Mouse (Mus musculus) midbrain, postnatal 0 days (tissue): Measurements from ENCODE around the gene Asf1b. TPM values are rescaled to one million over a fixed set of nuclear protein-coding genes. Genes with fewer than 3 reads are reported as not detected.
"Not testable (repeated sequence)": the region's sequence is repeated elsewhere in the genome, so short reads cannot be mapped to it uniquely, and the experiment has no call there.

Experiments used
- ATAC-seq: fragments of 200-750 bp; cut with Nextera tagmentation; 2 replicates; pipeline ENCODE4 v1.8.0; 2017; ENCODE audit warnings: moderate number of reproducible peaks, mild to moderate bottlenecking, moderate TSS enrichment, moderate library complexity; ENCODE audit not compliant: low FRiP score
- DNase-seq: peaks from one replicate; pipeline ENCODE4 v3.0.0-alpha.2; 2015; ENCODE audit warnings: low spot score
- H3K27ac ChIP-seq: fragments of 300-500 bp; sonication (generic); 2 replicates; pipeline ENCODE4 v1.5.1; 2014; ENCODE audit warnings: low read depth, mild to moderate bottlenecking, low read length, mixed read lengths
- H3K27me3 ChIP-seq: fragments of 300-500 bp; sonication (generic); 2 replicates; pipeline ENCODE4 v1.6.1; 2014; ENCODE audit warnings: low read length, control low read depth, mixed read lengths; ENCODE audit not compliant: insufficient read depth
- H3K36me3 ChIP-seq: fragments of 300-500 bp; sonication (generic); 2 replicates; pipeline ENCODE4 v1.6.1; 2014; ENCODE audit warnings: low read length, control low read depth, mixed read lengths; ENCODE audit not compliant: insufficient read depth
- H3K4me1 ChIP-seq: fragments of 300-500 bp; sonication (generic); 2 replicates; pipeline ENCODE4 v1.6.1; 2014; ENCODE audit warnings: mild to moderate bottlenecking, control low read depth, antibody characterized with exemption, low read length, mixed read lengths; ENCODE audit not compliant: insufficient read depth
- H3K4me2 ChIP-seq: fragments of 300-500 bp; sonication (generic); 2 replicates; pipeline ENCODE4 v1.6.1; 2014; ENCODE audit warnings: low read depth, mild to moderate bottlenecking, low read length, mixed read lengths; ENCODE audit not compliant: poor library complexity, severe bottlenecking
- H3K4me3 ChIP-seq: fragments of 300-500 bp; sonication (generic); 2 replicates; pipeline ENCODE4 v1.5.1; 2014; ENCODE audit warnings: low read depth, mild to moderate bottlenecking, low read length, moderate library complexity
- H3K9ac ChIP-seq: fragments of 300-500 bp; sonication (generic); replicated peaks from 2 replicates; pipeline ENCODE4 v1.6.1; 2014; ENCODE audit warnings: mild to moderate bottlenecking, low read length, moderate library complexity, mixed read lengths; ENCODE audit not compliant: poor library complexity, severe bottlenecking
- H3K9me3 ChIP-seq: fragments of 300-500 bp; sonication (generic); 2 replicates; pipeline ENCODE4 v1.6.1; 2016; ENCODE audit warnings: low read length, control low read depth
- CTCF ChIP-seq: IDR thresholded peaks from 2 replicates; pipeline ENCODE4 v1.5.1; 2016; ENCODE audit warnings: antibody characterized with exemption, mild to moderate bottlenecking
- WGBS: fragments of 180-500 bp; shearing (Covaris S2); extraction: QIAGEN DNeasy Blood & Tissue Kit; methylation state at CpG from one replicate; pipeline ENCODE4 v1.1.7; 2014; 5-methylcytosine and 5-hydroxymethylcytosine counted together
- polyA plus RNA-seq: library from polyadenylated mRNA; unstranded; fragments of >200 nt; fragmentation: Nextera tagmentation; extraction: Ambion mirVana; gene quantifications from 2 replicates; pipeline ENCODE4 v1.2.1, GENCODE M21; 2015
- total RNA-seq: library from RNA; depleted of rRNA; stranded (reverse); fragments of >200 nt; gene quantifications from 2 replicates; pipeline ENCODE4 v1.2.3, GENCODE M21; 2014

Gene Asf1b
- total and polyA plus RNA-seq, 2 experiments from 2014 or later, result 4.3 to 20.4 TPM

DNA sequence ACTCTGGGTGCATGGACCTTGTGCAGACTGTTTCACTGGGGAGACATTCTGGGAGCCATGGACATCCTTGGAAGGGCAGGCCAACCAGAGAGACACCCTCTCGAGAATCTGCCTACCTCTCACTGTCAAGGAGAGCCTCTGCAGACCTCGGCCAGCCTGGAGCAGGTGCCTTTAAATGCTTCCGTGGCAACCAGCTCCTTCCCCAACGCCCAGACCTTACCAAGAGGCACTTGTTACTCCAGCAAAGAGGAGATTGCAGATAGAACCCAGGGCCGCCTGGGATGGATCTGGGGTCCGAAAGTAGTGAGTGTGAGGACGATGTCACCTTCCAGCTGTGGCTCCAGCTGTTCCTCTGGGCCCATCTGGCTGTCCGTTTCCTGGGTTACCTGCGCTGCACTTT, 22.9 kb downstream of the Asf1b start:
- H3K4me2 ChIP-seq, result no peak overlapping the region
- no peak overlapping the region for H3K27ac ChIP-seq
- DNase-seq, result no peak
- TF ChIP-seq CTCF, result no peak
- peaks cover 22% of the 10 kb centered on the region; the same call in 1 of the 2 replicates for H3K4me1 ChIP-seq
- no peak for ATAC-seq
- 0 out of 2 replicates have a peak overlapping the region, but pooled peaks have one; percentile 8 for H3K9ac ChIP-seq
- 70% methylated on average over 9 of the region's 9 CpGs for WGBS
- H3K36me3 ChIP-seq, result peaks cover 29% of the 10 kb centered on the region
- H3K4me3 ChIP-seq, result no peak overlapping the region
- no peaks in the 10 kb centered on the region for H3K27me3 ChIP-seq
- no peaks in the 10 kb centered on the region for H3K9me3 ChIP-seq

DNA sequence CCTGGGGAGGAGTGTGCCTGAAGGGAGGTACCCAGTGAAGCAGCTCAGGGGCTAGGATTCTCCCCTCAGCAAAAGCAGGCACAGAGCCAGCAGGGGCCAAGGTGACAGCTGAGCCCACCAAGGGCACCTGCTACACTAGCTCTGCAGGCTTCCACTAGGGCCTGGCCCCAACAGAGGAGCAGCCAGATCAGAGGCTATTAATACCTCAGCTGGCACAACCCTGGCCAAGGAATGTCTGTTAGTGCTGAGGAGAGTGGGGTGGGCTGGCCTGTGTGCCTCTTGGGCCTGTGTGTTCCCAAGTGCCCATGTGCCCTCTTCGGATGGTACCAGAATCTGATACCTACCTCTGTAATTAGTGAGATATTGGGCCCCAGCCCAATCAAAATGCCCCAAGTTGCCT, 24.9 kb downstream of the Asf1b start:
- 92% methylated on average over 1 of the region's 1 CpGs for whole genome bisulfite sequencing
- ATAC-seq (no peak), DNase-seq (no peak)
- Histone ChIP-seq H3K27me3 (no peaks in the 10 kb centered on the region), H3K36me3 (peaks cover 38% of the 10 kb centered on the region), H3K9ac (no peak overlapping the region), H3K27ac (no peak overlapping the region), H3K4me1 (peaks cover 18% of the 10 kb centered on the region; the same call in 1 of the 2 replicates), H3K4me2 (no peak overlapping the region), H3K9me3 (no peaks in the 10 kb centered on the region), H3K4me3 (no peak overlapping the region)
- no peak for TF ChIP-seq CTCF

DNA sequence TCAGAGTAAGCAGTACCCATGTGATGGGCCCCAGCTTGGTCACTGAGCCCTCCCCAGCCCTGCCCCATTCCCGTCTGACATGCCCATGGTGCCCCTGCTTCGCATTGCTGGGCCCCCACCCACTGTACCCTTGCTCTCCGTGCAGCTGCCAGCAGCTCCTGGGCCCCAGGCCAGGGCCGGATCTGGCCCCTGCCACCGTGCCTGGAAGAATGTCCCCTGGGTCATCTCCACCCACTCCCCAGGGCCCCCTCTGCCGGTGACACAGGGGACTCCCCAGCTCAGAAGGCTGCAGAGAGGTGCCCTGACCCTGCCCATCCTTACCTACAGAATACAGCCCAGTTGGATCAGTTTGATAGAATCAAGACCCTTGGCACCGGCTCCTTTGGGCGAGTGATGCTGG, 25.5 kb downstream of the Asf1b start:
- 78% methylated on average over 8 of the region's 8 CpGs for WGBS
- DNase-seq (no peak), ATAC-seq (no peak)
- H3K36me3 ChIP-seq, result peaks cover 41% of the 10 kb centered on the region
- no peak overlapping the region for H3K9ac ChIP-seq
- H3K4me2 ChIP-seq, result no peak overlapping the region
- no peak overlapping the region for H3K27ac ChIP-seq
- peaks cover 18% of the 10 kb centered on the region; the same call in 1 of the 2 replicates for H3K4me1 ChIP-seq
- no peak overlapping the region for H3K4me3 ChIP-seq
- H3K9me3 ChIP-seq, result no peaks in the 10 kb centered on the region
- no peak for TF ChIP-seq CTCF
- no peaks in the 10 kb centered on the region for H3K27me3 ChIP-seq

DNA sequence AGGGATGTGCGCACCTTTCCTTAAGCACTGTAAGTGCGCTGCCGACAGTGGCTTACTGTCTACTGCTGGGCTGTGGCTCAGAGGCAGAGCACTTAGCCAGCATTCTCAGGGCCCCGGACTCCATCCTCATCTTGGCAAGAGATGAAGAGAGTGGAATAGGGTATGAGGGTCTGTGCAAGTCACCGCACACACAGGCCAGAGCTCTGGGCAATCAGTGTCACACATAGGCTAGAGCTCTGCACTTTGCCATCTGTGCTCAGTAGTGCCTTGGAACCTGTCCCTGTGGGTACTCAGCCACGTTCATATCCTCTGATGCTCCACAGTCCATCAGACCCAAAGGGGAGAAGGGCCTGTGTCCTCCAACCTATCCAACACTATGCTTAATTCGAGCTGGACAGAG, 26.2 kb downstream of the Asf1b start:
- DNase-seq (no peak), ATAC-seq (no peak)
- peaks cover 48% of the 10 kb centered on the region for H3K36me3 ChIP-seq
- H3K27me3 ChIP-seq, result no peaks in the 10 kb centered on the region
- no peak overlapping the region for H3K27ac ChIP-seq
- no peak for TF ChIP-seq CTCF
- WGBS, result 98% methylated on average over 7 of the region's 7 CpGs
- no peak overlapping the region for H3K9ac ChIP-seq
- H3K4me2 ChIP-seq, result no peak overlapping the region
- H3K4me3 ChIP-seq, result no peak overlapping the region
- peaks cover 16% of the 10 kb centered on the region; the same call in 1 of the 2 replicates for H3K4me1 ChIP-seq
- no peaks in the 10 kb centered on the region for H3K9me3 ChIP-seq

DNA sequence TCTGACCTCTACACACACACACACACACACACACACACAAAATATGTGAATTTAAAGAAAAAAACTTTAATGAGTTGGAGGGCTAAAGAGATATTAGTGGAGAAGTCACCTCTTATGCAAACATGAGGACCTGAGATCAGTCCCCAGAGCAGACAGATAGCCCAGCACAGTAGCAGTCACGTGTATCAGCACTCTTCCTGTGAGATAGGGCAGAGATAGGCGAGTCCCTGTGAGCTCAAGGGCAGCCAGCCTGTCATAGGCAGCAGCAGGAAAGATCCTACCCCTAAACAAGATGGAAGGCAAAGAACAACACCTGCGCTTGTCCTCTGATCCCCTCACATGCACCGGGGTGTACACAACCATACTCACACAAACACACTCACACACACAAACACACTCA, 27.1 kb downstream of the Asf1b start:
- DNase-seq, result no peak
- Histone ChIP-seq H3K27me3 (no peaks in the 10 kb centered on the region), H3K9me3 (no peaks in the 10 kb centered on the region), H3K4me3 (no peak overlapping the region), H3K4me1 (peaks cover 7% of the 10 kb centered on the region; the same call in 1 of the 2 replicates), H3K27ac (no peak overlapping the region), H3K4me2 (no peak overlapping the region), H3K9ac (no peak overlapping the region), H3K36me3 (peaks cover 55% of the 10 kb centered on the region)
- TF ChIP-seq CTCF, result no peak
- WGBS, result 92% methylated on average over 4 of the region's 4 CpGs
- ATAC-seq, result no peak

DNA sequence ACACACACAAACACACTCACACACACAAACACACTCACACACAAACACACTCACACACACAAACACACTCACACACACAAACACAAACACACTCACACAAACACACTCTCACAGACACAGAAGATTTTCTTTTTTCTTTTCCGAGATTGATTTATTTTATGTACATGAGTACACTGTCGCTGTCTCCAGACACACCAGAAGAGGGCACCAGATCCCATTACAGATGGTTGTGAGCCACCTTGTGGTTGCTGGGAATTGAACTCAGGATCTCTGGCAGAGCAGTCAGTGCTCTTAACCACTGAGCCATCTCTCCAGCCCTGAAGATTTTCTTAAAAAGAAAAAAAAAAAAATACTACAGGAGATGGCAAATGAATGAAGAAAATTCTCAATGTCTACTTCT, 27.9 kb downstream of the Asf1b start:
- peak; percentile 59 for TF ChIP-seq CTCF
- not testable (repeated sequence) for H3K27ac ChIP-seq, H3K4me2 ChIP-seq, H3K4me3 ChIP-seq, DNase-seq, H3K9me3 ChIP-seq, H3K9ac ChIP-seq, H3K4me1 ChIP-seq, ATAC-seq, H3K27me3 ChIP-seq
- WGBS, result 93% methylated on average over 2 of the region's 2 CpGs
- H3K36me3 ChIP-seq, result peaks cover 60% of the 10 kb centered on the region
